Mouse (Mus musculus): Measurements from ENCODE around the gene Ube2cbp. TPM values are rescaled to one million over a fixed set of nuclear protein-coding genes. Genes with fewer than 3 reads are reported as not detected.

The Ube2cbp gene
- 6.5 and 7.1 TPM in 2 replicates for polyA plus RNA-seq (2014; fragmentation: Nextera tagmentation; extraction: Ambion mirVana)

GRCm38 (mm10) chr9:86464151-86465105 lies at the start of gene Ube2cbp:
Ube2cbp (minus strand) TSS chr9:86464950.
- Histone ChIP-seq H3K4me1 (replicated peaks; ENCODE audit: control insufficient read depth, insufficient read depth, low read length) (no peaks in the 10 kb centered on the region; the same call in 1 of the 2 replicates), H3K27me3 (ENCODE audit: control insufficient read depth, insufficient read depth, low read length) (peaks cover 6% of the 10 kb centered on the region; the same call in 1 of the 2 replicates), H3K9ac (ENCODE audit: low read length) (peak within 1 kb of the TSS; percentile 71), H3K27ac (ENCODE audit: low read depth, low read length) (no peak within 1 kb of the TSS), H3K4me2 (ENCODE audit: low read depth, low read length, severe bottlenecking) (peak within 1 kb of the TSS; percentile 59), H3K36me3 (ENCODE audit: control insufficient read depth, insufficient read depth, low read length) (no peaks in the 10 kb centered on the region), H3K4me3 (ENCODE audit: low read depth, low read length) (peak within 1 kb of the TSS; percentile 57), H3K9me3 (ENCODE audit: control insufficient read depth, low read length) (no peaks in the 10 kb centered on the region)
- peak; percentile 93 for DNase-seq (ENCODE audit: low spot score)
- ATAC-seq (replicated peaks; ENCODE audit: low FRiP score): peak; percentile 82
- WGBS: 3% methylated on average over 70 of the region's 70 CpGs

- Histone ChIP-seq H3K4me1 (replicated peaks; ENCODE audit: control insufficient read depth, insufficient read depth, low read length) (no peaks in the 10 kb centered on the region), H3K9me3 (ENCODE audit: control insufficient read depth, low read length) (no peaks in the 10 kb centered on the region), H3K36me3 (ENCODE audit: control insufficient read depth, insufficient read depth, low read length) (no peaks in the 10 kb centered on the region), H3K9ac (ENCODE audit: low read length) (no peak overlapping the region), H3K27ac (ENCODE audit: low read depth, low read length) (no peak overlapping the region), H3K4me2 (ENCODE audit: low read depth, low read length, severe bottlenecking) (no peak overlapping the region), H3K4me3 (ENCODE audit: low read depth, low read length) (no peak overlapping the region), H3K27me3 (ENCODE audit: control insufficient read depth, insufficient read depth, low read length) (no peaks in the 10 kb centered on the region)
- WGBS: 85% methylated on average over 3 of the region's 3 CpGs
- ATAC-seq (replicated peaks; ENCODE audit: low FRiP score) (no peak), DNase-seq (ENCODE audit: low spot score) (no peak)
Observed at GRCm38 (mm10) chr9:86514390-86514789, 49.6 kb upstream of the Ube2cbp start.

GRCm38 (mm10) chr9:86513733-86514132 lies 49.0 kb upstream of the Ube2cbp start:
- Histone ChIP-seq H3K27ac (ENCODE audit: low read depth, low read length) (no peak overlapping the region), H3K9me3 (ENCODE audit: control insufficient read depth, low read length) (no peaks in the 10 kb centered on the region), H3K4me1 (replicated peaks; ENCODE audit: control insufficient read depth, insufficient read depth, low read length) (no peaks in the 10 kb centered on the region), H3K9ac (ENCODE audit: low read length) (no peak overlapping the region), H3K4me2 (ENCODE audit: low read depth, low read length, severe bottlenecking) (no peak overlapping the region), H3K36me3 (ENCODE audit: control insufficient read depth, insufficient read depth, low read length) (no peaks in the 10 kb centered on the region), H3K4me3 (ENCODE audit: low read depth, low read length) (no peak overlapping the region), H3K27me3 (ENCODE audit: control insufficient read depth, insufficient read depth, low read length) (no peaks in the 10 kb centered on the region)
- ATAC-seq (replicated peaks; ENCODE audit: low FRiP score): no peak
- WGBS: 80% methylated on average over 5 of the region's 5 CpGs
- DNase-seq (ENCODE audit: low spot score): no peak

- no peak overlapping the region for H3K4me2 ChIP-seq (ENCODE audit: low read depth, low read length, severe bottlenecking)
- 91% methylated on average over 4 of the region's 4 CpGs for WGBS
- DNase-seq (ENCODE audit: low spot score): no peak
- no peaks in the 10 kb centered on the region for H3K4me1 ChIP-seq (replicated peaks; ENCODE audit: control insufficient read depth, insufficient read depth, low read length)
- no peaks in the 10 kb centered on the region for H3K27me3 ChIP-seq (ENCODE audit: control insufficient read depth, insufficient read depth, low read length)
- no peak for ATAC-seq (replicated peaks; ENCODE audit: low FRiP score)
- H3K4me3 ChIP-seq (ENCODE audit: low read depth, low read length): no peak overlapping the region
- no peak overlapping the region for H3K9ac ChIP-seq (ENCODE audit: low read length)
- no peaks in the 10 kb centered on the region for H3K36me3 ChIP-seq (ENCODE audit: control insufficient read depth, insufficient read depth, low read length)
- H3K27ac ChIP-seq (ENCODE audit: low read depth, low read length): no peak overlapping the region
- H3K9me3 ChIP-seq (ENCODE audit: control insufficient read depth, low read length): no peaks in the 10 kb centered on the region
Observed at GRCm38 (mm10) chr9:86507437-86507836, 42.7 kb upstream of the Ube2cbp start.

- no peak for DNase-seq (ENCODE audit: low spot score)
- H3K27me3 ChIP-seq (ENCODE audit: control insufficient read depth, insufficient read depth, low read length): no peaks in the 10 kb centered on the region
- WGBS: 97% methylated on average over 3 of the region's 3 CpGs
- no peak overlapping the region for H3K9ac ChIP-seq (ENCODE audit: low read length)
- H3K27ac ChIP-seq (ENCODE audit: low read depth, low read length): no peak overlapping the region
- H3K4me1 ChIP-seq (replicated peaks; ENCODE audit: control insufficient read depth, insufficient read depth, low read length): no peaks in the 10 kb centered on the region
- no peaks in the 10 kb centered on the region for H3K36me3 ChIP-seq (ENCODE audit: control insufficient read depth, insufficient read depth, low read length)
- no peaks in the 10 kb centered on the region for H3K9me3 ChIP-seq (ENCODE audit: control insufficient read depth, low read length)
- no peak overlapping the region for H3K4me3 ChIP-seq (ENCODE audit: low read depth, low read length)
- H3K4me2 ChIP-seq (ENCODE audit: low read depth, low read length, severe bottlenecking): no peak overlapping the region
- ATAC-seq (replicated peaks; ENCODE audit: low FRiP score): no peak
Observed at GRCm38 (mm10) chr9:86499083-86499482, 34.3 kb upstream of the Ube2cbp start.

GRCm38 (mm10) chr9:86496261-86496660 lies 31.5 kb upstream of the Ube2cbp start:
- H3K36me3 ChIP-seq (ENCODE audit: control insufficient read depth, insufficient read depth, low read length): no peaks in the 10 kb centered on the region
- ATAC-seq (replicated peaks; ENCODE audit: low FRiP score) (no peak), DNase-seq (ENCODE audit: low spot score) (no peak)
- H3K9me3 ChIP-seq (ENCODE audit: control insufficient read depth, low read length): no peaks in the 10 kb centered on the region
- no peaks in the 10 kb centered on the region for H3K4me1 ChIP-seq (replicated peaks; ENCODE audit: control insufficient read depth, insufficient read depth, low read length)
- 91% methylated on average over 4 of the region's 4 CpGs for WGBS
- H3K9ac ChIP-seq (ENCODE audit: low read length): no peak overlapping the region
- no peaks in the 10 kb centered on the region for H3K27me3 ChIP-seq (ENCODE audit: control insufficient read depth, insufficient read depth, low read length)
- H3K4me2 ChIP-seq (ENCODE audit: low read depth, low read length, severe bottlenecking): no peak overlapping the region
- H3K27ac ChIP-seq (ENCODE audit: low read depth, low read length): no peak overlapping the region
- no peak overlapping the region for H3K4me3 ChIP-seq (ENCODE audit: low read depth, low read length)

GRCm38 (mm10) chr9:86491740-86492139 lies 27.0 kb upstream of the Ube2cbp start:
- Histone ChIP-seq H3K4me2 (ENCODE audit: low read depth, low read length, severe bottlenecking) (no peak overlapping the region), H3K27ac (ENCODE audit: low read depth, low read length) (no peak overlapping the region), H3K9me3 (ENCODE audit: control insufficient read depth, low read length) (no peaks in the 10 kb centered on the region), H3K4me3 (ENCODE audit: low read depth, low read length) (no peak overlapping the region), H3K27me3 (ENCODE audit: control insufficient read depth, insufficient read depth, low read length) (no peaks in the 10 kb centered on the region), H3K9ac (ENCODE audit: low read length) (no peak overlapping the region), H3K4me1 (replicated peaks; ENCODE audit: control insufficient read depth, insufficient read depth, low read length) (no peaks in the 10 kb centered on the region), H3K36me3 (ENCODE audit: control insufficient read depth, insufficient read depth, low read length) (no peaks in the 10 kb centered on the region)
- WGBS: 80% methylated on average over 2 of the region's 2 CpGs
- DNase-seq (ENCODE audit: low spot score): no peak
- no peak for ATAC-seq (replicated peaks; ENCODE audit: low FRiP score)

- H3K36me3 ChIP-seq (ENCODE audit: control insufficient read depth, insufficient read depth, low read length): no peaks in the 10 kb centered on the region
- no peak overlapping the region for H3K4me2 ChIP-seq (ENCODE audit: low read depth, low read length, severe bottlenecking)
- no peaks in the 10 kb centered on the region for H3K4me1 ChIP-seq (replicated peaks; ENCODE audit: control insufficient read depth, insufficient read depth, low read length)
- no peaks in the 10 kb centered on the region for H3K9me3 ChIP-seq (ENCODE audit: control insufficient read depth, low read length)
- ATAC-seq (replicated peaks; ENCODE audit: low FRiP score) (no peak), DNase-seq (ENCODE audit: low spot score) (no peak)
- no peaks in the 10 kb centered on the region for H3K27me3 ChIP-seq (ENCODE audit: control insufficient read depth, insufficient read depth, low read length)
- 93% methylated on average over 1 of the region's 1 CpGs for WGBS
- no peak overlapping the region for H3K9ac ChIP-seq (ENCODE audit: low read length)
- no peak overlapping the region for H3K4me3 ChIP-seq (ENCODE audit: low read depth, low read length)
- H3K27ac ChIP-seq (ENCODE audit: low read depth, low read length): no peak overlapping the region
Observed at GRCm38 (mm10) chr9:86482236-86482635, 17.5 kb upstream of the Ube2cbp start.

Data from forebrain, embryonic 11.5 days (tissue).